Mouse (Mus musculus) retina, embryonic 14.5 days (tissue): ENCODE measurements around the gene Ccdc152.
A peak's percentile ranks its signal among the peaks of the same experiment; 100 is the strongest.

Source experiments
- DNase-seq: peaks from one replicate; pipeline ENCODE4 v3.0.0-alpha.2; 2015; ENCODE audit warnings: low spot score

Ccdc152 gene

GRCm38 (mm10) chr15:3303426-3303825 is at the start of gene Ccdc152:
Gene Ccdc152, minus strand, starts transcription at chr15:3303526.
- no peak for DNase-seq

GRCm38 (mm10) chr15:3349306-3350064 is 46.2 kb upstream of the Ccdc152 start:
- DNase-seq = no peak

DNA sequence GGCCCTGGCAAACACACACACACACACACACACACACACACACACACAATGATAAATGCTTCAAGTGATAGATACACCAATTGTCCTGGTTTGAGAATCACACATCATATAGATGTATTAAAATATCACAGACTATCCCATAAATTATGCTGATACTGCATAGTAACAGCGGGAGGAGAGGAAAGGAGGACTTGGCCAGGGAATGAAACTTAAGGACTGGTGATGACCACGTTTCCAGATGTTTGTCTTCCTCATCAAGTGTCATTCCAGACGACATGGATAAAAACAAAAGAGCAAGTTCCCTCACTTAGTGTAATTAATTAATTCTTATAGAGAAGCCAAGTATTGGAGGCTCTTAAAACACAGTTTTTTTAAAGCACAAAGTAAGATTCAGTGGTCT is 43.4 kb upstream of the Ccdc152 start:
- no peak for DNase-seq

GRCm38 (mm10) chr15:3344555-3344954 is 41.2 kb upstream of the Ccdc152 start:
- DNase-seq = no peak

DNA sequence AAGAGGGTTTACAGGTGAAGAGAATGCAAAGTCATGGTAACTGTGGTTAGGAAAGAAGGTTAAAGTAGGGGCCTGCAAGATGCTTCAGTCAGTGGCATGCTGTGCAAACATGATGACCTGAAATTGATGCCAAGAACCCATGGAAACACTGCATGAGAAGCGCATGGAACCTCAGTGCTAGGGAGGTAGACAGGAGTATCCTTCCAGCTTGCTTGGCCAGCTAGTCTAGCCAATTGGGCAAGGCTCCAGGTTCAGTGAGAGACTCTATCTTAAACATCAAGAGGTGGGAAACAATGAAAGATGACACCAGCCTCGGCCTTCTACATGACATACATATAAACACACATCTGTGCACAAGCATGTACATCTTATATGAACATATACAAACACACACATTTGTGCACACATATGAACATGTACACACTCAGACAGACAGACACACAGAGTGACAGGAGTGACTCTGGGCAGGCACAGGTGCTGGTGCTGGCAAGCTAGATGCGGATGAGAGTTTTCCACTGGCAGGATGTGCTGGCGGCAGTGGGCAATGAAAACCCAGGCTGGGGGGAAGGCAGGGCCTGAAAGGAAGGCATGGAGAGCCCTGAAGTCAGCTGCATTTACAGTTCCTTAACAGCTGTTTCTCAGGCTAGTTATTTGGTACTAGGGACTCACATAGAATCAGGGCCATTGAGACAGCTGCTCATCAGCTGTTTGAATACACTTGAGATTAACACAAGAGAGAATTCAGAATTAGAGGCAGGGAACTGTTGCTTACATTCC is 38.7 kb upstream of the Ccdc152 start:
- DNase-seq = no peak

DNA sequence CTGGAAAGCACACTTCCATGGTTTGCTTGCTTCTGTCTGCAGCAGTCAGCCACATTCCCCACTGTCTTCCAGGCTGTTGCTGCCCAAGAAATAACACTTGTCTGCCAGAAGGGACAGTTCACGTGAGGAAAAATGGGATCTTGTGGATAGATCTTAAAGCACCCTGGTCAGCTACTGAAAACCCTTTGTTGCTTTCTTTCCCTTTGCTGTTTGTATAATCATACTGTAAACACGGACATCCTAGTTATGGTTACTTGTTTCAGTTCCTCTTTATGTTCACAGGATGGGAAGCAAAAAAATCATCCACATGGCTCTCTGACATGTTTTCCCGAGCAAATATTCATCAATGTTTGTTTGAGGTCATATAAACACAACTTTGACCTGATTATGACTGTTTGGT is 36.5 kb upstream of the Ccdc152 start:
- DNase-seq = no peak

DNA sequence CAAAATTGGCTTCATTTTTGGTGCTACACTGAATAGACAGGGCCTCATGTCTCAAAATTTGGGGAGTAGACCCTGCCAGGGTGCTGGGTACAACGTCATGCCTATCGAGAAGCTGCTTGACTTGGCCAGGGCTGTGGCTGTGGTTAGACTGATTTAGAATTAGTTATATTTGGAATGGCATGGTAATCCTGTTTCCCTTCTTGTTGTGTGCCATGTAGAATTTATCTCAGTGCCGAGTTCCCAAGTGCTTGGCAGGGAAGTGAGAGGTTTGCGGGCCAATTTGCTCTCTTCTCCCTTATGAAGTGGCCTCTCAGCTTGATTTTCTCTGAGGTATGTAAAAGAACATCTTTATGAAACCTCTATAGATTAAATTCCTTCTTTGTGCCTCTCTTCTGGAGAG is 29.2 kb upstream of the Ccdc152 start:
- no peak for DNase-seq

GRCm38 (mm10) chr15:3331813-3332212 is 28.5 kb upstream of the Ccdc152 start:
- no peak for DNase-seq

- DNase-seq = no peak
These were observed 27.0 kb upstream of the Ccdc152 start for GRCm38 (mm10) chr15:3330291-3330690.

GRCm38 (mm10) chr15:3323041-3323440 is 19.7 kb upstream of the Ccdc152 start:
- DNase-seq = no peak

GRCm38 (mm10) chr15:3319929-3320328 is 16.6 kb upstream of the Ccdc152 start:
- DNase-seq = no peak

- DNase-seq = no peak
These were observed 13.3 kb upstream of the Ccdc152 start for GRCm38 (mm10) chr15:3316617-3317016.

DNA sequence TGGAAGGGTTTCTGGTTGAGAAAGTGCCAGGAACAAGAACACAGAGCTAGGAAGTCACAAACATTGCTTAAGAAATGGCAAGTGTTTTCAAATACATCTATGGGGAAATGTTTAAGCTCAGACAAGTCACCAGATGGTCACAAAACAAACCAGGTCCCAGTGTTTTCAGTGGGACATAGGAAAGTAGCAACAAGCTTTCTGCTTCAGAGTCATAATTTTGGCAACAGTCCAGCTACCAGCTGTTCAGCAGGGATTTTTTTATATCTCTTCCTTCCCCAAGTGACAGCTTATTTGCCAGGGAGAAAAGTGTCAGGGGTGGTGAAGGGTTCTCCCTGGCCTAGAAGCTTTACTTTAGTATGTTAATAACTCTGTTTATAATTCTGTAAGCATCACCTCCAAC is 9.6 kb upstream of the Ccdc152 start:
- no peak for DNase-seq

DNA sequence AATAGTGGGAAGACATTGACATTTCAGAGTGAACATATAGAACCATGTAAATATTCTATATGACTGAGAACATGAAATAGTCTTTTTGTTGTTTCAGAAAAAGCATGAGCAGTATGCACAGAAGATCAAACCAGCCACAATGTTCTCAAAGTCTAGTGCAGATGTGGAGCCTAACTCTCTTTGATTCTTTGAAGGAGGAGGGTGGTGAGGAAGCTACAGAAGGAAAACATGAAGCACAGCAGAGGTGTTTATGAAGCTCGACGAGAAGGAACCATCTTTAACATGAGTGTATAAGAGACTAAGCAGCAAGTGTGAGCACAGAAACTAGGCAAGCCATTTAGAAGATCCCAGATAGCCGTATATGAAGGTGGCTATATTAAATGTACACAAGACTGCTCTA is 6.5 kb upstream of the Ccdc152 start:
- no peak for DNase-seq

DNA sequence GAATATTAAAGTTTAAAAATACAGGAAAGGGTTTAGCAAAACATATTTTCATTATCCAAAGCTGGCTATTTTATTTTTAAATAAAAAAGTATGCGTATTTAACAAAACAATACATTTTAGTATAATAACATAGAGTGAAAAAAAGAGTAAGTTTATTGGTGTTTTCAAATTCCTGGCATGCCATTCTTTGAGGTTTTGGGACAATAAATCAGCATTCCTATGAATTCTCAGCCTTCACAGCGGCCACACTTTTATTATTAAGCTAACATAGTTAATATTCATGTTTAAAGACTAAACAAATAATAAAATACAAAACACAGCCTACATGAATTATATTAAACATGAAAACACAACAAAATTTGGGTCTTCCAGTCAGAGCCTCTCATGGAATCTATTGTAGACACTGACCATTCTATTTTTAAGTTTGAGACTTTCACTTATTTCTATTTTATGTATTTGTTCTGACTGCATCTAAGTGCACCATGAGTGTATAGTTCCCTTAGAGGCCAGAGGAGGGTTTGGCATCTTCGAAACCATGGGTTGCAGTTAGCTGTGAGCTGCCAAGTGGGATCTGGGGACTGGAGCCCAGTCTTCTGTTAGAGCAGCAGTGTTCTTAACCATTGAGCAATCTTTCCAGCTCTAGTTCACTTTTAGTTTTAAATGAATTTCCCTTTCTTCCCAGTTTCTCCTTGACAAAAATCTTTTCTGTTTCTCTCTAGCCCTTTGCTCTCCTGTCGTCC is 2.8 kb downstream of the Ccdc152 start:
- DNase-seq = no peak

- no peak for DNase-seq
These were observed 5.7 kb downstream of the Ccdc152 start for GRCm38 (mm10) chr15:3297615-3298014.

DNA sequence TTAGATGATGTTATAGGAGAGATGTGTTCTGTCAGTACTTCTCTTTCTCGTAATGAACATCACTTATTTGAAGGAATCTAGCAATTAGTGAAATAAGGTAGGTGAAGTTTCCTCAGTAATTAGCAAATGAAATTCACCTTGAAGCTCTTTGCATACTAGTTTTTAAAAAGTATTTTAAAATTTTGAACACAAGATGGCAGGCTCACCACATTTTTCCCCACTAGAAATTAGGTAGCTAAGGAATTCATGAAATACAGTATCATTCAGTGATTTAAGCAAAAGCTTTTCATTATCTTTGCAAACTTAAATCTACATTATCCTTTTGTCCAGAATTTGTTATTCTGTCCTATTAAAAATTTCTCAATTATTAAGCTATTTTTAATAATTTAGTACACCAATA is 7.3 kb downstream of the Ccdc152 start:
- peak; percentile 8 for DNase-seq

DNA sequence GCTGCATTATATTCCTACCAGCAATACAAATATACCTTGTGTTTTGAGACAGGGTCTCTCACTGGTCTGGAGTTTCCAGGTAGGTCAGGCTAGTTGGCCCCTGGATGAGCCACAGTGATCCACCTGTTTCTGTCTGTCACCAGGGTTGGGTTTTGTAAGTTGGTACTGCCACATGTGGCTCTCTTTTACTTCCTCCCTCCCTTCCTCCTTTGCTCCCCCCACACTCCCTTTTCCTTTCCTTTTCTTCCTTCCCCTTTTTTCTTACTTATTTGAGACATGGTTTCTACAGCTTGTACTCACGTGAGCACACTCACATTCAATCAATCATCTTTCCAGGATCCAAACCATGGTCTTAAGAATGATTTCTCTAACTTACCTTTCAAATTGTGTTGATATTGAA is 9.8 kb downstream of the Ccdc152 start:
- no peak for DNase-seq

- DNase-seq = no peak
These were observed 12.9 kb downstream of the Ccdc152 start for GRCm38 (mm10) chr15:3290435-3290834.

- DNase-seq = no peak
These were observed 17.3 kb downstream of the Ccdc152 start for GRCm38 (mm10) chr15:3286032-3286431.

DNA sequence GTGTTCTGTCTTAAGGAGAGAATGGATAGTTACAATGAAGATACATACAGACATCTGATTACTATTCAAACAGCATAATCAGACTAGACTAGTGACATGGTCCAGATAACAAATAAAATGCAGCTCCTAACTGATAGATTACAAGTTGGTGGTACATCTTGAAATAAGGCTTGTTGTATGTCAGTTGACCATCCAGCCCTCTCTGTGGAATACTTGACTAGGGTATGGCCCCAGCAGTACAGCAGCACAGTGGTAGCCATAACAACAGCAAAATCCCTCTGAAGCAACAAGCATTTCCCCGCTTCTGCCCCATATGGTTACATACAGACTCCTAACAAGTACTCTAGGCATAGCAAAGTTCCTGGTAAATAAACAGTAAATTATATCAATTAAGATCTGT is 21.6 kb downstream of the Ccdc152 start:
- DNase-seq = no peak

- no peak for DNase-seq
These were observed 22.1 kb downstream of the Ccdc152 start for GRCm38 (mm10) chr15:3281216-3281615.

GRCm38 (mm10) chr15:3279242-3279641 is 24.1 kb downstream of the Ccdc152 start:
- DNase-seq = no peak
